Mouse (Mus musculus): ENCODE data around the gene Itga9.

Itga9 gene

DNA sequence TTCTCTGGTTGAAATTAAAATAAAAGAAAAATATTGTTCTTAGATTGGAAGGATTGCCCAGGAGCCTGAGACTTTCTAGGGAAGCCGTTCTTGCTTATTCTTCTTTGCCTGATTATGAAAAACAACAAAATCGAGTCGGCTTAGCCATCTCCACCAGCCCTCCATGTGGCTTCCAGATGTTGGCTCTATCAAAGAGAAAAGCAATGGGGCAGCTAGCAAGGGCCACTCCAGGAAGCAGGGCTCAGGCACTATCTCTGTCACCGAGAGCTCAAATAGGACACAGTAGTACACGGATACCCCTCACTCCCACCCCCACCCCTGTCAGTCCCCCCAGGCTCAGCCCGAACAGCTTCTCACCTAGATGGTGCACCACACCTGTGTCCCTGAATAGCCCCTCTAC, 168.2 kb downstream of the Itga9 start:
- DNase-seq (ENCODE audit: low spot score), result no peak

DNA sequence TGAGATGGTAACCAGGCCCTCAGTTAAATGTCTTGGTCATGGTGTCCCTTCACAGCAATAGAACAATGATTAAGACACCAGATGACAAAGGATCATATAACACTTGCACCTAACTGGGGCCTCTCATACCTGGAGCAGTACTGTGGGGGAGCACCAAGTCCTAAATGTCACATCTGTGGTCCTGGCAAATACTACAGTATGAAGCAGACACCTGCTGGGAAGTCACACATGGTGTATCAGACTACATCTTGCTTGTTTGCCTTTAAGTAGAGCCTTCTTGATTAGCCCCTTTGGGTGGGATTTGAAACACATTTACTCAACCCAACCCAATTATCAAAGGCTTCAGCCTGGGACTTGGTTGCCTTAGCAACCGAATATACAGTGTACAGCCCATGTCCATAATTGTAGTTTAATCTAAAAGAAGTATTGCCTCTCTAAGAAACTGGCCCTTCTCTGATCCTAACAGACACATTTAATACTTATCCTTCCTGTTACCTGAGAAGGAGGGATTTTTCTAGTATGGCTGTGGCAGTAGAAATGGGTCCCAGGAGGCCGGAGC, 170.5 kb downstream of the Itga9 start:
- DNase-seq (ENCODE audit: low spot score), result no peak

DNA sequence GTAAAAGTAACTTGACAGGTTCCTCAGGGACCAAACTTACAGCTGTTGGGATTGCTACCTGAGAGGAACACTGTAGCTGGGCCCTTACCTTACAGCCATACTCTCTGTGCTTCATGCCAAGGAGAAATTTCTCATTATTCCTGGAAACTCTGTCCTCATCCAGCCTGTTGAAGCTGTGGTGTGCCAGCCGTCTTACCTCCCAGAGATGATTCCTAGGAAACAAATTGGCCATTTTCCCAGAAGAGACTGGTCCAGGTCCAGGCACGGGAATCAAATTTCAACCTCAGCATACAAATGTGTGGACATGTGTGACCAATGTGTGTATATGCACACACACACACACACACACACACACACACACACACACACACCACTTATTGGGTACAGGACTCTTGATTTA, 172.1 kb downstream of the Itga9 start:
- DNase-seq (ENCODE audit: low spot score), result no peak

DNA sequence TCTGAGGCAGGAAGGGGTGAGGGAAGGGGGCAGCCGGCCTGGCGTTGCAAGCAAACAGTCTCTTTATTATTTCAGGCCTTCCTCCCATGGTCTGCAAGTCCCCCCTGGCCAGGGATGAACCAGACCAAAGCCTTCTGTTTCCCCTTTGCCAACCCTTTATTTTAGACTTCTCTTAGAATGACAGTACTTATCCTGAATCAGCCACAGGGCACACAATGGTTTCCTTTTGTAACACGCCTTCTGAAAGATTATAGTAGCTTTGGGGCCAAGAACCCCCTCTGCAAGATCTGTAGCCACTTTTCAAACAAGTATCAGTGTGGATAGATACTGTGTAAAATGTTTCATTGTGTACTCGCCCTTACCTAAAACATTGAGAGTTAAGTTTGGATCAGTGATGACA, 178.1 kb downstream of the Itga9 start:
- DNase-seq (ENCODE audit: low spot score), result no peak

DNA sequence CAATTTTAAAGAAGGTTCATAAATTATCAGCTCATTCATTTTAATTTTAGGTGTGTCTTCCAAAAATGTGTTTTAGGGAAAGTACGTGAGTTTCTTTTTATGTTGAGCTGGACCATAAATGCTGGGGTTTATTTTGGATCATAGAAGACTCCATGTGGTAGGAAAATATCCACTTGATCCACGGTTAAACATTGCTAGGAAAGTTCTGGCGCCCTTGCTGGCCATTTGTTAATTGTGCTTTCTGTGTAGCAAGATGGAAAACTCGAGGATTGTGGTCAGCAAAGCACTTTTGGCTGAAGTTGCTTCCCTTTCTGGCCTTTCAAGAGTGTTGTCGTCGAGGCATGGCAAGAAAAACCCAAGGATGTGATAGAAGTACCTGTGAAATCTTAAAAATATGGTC, 179.3 kb downstream of the Itga9 start:
- DNase-seq (ENCODE audit: low spot score), result no peak

DNA sequence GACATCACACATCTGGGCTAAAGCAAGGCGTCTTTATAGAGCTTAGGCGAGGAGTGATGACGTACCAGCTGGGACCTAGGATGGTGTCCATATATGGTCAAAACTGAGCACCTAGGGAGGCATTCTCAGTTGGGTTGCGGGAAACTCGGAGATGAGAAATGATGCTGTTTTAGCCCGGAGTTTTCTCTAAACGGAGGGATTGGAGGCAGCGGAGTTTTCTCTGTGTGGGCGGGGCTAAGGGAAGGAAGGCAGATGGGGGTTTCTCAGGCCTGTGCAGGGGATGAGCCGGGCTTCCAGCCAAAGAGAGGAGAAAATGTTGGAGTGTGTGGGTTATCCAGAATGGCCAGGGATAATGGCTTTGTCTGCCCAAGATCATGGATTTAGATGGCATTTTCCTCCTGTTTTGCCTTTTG, 182.4 kb downstream of the Itga9 start:
- peak; percentile 12 for DNase-seq (ENCODE audit: low spot score)

DNA sequence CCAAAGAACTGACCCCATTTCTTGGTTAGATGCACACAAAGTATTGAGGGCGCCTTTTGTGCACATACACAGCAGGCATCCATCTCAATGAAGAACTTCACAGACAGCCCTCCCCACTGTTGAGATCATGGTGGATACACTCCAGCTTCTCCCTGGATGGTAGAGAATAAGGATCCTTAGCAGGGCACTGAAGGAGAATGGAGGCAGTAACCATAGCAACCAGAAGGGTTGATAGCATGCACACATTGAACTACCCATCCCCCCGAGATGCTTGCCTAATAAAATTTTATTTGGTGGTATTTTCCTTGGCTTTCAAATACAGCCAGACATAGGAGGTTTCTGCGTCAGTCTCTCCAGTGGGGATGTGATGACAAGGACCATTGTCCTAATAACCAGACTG, 184.7 kb downstream of the Itga9 start:
- no peak for DNase-seq (ENCODE audit: low spot score)

DNA sequence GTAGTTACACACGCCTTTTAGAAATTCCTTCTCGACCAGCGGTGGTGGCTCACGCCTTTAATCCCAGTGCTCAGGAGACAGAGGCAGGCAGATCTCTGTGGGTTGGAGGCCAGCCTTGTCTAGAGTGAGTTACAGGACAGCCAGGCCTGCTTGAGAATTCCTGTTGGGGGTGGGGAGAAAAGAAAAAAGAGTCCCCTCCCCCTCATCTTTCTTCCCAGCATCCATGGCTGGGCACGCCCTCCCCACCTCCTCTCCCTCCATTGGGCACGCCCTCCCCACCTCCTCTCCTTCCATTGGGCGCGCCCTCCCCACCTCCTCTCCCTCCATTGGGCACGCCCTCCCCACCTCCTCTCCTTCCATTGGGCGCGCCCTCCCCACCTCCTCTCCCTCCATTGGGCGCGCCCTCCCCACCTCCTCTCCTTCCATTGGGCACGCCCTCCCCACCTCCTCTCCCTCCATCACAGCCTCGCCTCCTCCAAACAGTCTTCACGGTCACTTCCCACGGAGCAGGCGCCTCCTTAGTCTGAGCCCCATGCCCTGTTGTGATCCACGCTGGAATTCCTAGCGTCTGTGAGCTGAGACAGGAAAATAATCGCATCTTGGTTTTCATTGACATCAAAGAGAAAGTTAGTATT, 186.8 kb downstream of the Itga9 start:
- no peak for DNase-seq (ENCODE audit: low spot score)

DNA sequence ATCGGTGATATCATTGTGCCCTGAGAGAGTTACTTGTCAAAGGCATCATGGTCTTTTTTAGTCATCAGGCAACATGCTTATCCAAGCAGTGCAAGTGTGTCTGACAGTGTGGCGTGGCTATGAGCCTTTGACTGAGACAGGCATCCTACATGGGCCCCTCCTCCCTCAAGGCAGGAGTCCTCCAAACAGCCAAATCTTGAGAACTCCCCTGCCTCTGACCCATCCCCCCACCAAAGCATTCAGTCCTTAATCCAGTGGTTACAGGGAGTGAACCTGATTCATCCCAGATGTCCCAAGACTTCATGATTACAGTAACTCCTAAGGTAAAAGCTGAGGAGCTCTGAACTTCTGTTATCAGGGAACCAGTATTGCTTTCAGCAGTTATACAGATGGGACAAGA, 188.2 kb downstream of the Itga9 start:
- no peak for DNase-seq (ENCODE audit: low spot score)

DNA sequence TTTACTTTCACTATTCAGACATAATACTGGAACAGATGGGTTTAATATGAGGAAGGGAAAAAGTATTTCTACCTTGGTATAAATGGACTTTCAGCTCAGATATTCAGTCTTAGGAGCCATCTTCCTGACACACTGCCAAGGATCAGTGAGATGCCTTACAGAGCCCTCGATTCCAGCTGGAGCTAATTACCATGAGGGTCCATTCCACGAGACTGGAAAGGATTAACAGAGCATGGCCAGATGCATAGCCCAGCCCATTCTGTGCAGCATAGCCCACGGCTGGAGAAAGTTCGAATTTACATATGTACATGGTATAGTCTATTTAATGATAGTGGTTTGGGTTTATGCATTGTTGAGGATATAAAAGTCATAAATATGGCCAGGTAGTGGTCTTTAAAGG, 188.8 kb downstream of the Itga9 start:
- DNase-seq (ENCODE audit: low spot score), result no peak

DNA sequence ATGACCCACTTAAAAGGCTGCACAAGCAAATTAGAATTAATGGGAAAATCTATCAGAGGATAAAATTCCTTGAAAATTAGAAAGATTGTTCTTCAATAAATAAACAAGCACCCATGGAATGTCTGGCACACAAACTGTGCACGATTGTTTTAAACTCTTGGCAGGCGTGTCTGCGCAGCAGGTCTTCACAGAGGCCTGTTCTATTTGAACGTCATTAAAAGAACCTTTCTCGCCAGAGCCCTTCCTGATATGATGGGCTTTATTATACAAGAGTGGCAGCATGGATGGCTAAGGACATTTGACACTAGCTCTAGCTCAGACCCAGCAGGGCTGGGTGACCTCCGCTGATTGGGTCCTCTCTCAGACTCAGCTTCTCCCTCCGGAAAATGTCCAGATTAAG, 192.6 kb downstream of the Itga9 start:
- DNase-seq (ENCODE audit: low spot score), result no peak

DNA sequence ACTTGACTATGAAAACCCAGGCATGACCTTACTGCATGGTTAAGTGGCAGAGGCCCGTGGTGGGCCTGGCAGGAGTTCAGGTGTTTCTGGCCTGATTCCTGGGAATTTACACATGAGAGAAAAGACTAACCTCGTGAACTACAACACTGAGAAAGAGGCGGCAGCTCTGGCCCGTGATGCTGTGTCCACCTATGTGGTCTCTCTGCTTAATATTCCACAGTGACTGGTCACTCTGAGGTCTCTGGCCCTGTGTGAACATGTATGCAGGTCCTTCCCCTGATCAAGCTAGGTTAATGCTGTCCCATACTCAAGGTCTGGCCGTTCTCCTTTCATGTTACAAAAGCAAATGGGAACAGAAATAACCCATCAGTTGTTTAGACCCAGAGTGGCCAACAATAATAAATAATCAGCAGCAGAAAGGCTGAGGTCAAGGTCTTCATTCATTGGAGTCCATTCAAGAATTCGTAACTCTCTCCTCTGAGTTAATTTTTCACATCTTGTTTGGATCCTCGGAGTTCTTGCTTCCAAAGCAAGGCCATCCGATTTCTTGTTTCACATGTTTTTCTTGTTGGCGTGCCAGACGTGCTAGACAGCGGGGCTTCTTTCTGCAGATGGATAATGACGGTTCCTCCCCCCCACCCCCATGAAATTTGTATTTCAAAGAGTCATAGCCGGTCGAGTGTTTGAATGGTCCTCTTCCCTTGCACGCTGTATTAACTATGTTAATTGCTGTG, 194.9 kb downstream of the Itga9 start:
- no peak for DNase-seq (ENCODE audit: low spot score)

DNA sequence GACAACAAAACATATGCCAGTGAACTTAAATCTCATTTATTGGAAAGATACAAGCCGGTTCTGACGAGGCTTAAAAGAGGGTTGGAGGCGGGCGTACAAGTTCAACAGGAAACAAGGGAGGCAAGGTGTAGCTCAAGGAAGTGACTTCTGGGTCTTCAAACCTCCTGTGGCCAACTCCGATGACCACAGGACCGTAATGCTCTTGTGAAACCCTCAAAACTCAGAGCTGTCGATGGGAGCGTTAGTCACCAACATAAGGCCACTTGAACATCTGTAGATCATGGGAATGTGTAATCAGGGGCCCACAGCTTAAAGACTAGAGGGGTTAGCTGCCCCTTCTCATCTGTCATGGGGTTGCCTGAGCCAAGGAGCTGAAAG, 195.4 kb downstream of the Itga9 start:
- DNase-seq (ENCODE audit: low spot score), result no peak

DNA sequence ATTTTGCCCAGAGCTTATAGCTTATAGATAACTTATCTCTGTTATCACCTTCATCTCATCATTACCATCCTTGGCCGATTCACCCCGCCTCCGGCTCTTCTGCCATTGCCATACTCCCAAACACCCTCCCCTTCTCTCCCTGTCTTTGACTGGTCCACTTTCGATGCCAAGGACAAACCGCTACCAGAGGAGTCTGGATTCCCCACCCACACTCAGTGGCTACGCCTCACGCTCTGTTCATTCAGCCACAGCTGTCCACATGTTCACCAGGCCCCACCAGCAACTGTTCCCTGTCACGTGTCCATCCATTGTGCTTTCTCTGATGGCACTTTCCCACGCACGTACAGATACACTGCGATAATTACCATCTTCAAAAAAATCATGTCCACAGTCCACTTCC, 195.9 kb downstream of the Itga9 start:
- no peak for DNase-seq (ENCODE audit: low spot score)

DNA sequence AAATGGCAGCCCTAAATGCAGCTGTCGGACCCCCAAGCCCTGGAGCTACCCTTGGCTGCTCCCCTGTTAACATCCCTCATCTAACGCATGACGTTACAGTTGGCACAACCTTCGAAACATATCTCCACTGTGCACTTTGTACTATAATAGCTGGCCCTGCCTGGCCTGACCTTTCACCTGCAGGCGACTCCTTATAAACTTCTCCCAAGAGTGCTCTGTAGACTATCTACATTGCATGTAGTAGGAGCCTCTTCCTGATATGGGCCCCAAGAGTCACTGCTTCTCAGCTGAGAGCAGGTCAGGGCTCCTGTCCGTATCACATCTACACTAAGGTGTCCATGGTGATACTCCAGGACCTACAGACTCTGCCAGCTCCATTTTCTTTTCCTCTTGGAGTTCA, 199.2 kb downstream of the Itga9 start:
- DNase-seq (ENCODE audit: low spot score), result no peak

DNA sequence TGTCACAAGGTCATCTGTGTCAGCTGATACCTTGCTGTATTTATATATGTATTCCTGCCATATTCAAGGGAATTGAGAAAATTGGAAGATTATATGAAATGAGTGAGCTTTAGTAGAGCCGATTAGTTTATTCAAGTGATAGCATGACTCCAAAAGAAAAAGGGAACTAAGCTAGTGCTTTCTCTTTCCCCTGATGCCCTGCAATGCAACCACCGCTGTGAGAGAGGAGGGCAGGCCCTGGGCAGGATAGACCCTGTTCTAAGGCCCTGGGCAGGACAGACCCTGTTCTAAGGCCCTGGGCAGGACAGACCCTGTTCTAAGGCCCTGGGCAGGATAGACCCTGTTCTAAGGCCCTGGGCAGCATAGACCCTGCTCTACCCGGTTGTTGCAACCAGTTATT, 201.2 kb downstream of the Itga9 start:
- DNase-seq (ENCODE audit: low spot score), result no peak

DNA sequence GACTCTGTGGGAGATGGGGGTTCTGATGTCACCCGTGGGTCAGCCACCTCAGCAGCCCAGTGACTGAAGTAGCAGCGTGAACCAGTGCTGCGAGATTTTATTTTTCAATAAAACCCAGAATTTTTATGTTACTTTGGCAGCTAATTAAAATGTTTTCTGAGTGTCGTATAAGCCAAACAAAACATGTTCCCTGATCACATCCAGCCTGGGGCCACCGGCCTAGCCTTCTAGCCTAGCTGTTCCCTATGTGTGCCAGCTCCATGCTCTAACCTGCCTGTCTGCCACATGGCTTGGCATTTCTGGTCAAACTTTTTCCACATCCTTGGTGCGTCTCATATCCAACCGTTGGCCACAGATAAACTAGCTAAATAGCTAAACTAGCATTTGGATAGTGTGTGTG, 205.7 kb downstream of the Itga9 start:
- no peak for DNase-seq (ENCODE audit: low spot score)

DNA sequence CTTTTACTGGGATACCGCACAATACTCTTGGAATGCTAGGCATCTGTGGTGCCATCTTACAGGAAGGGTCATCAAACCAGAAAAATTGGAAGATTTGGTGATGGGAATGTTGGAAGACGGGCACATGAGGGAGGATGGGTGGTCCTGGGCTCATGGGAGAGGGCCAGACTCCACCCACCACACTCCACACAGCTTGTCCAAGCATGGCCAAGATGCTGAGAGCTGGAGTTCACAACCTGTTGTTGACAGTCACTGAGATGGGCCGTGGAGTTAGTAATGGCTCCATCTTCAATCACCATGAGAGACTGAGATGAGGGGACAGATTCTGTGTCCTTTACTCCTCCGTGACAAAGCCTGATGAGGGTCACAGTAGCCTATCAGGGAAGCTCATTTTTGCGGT, 207.0 kb downstream of the Itga9 start:
- no peak for DNase-seq (ENCODE audit: low spot score)

DNA sequence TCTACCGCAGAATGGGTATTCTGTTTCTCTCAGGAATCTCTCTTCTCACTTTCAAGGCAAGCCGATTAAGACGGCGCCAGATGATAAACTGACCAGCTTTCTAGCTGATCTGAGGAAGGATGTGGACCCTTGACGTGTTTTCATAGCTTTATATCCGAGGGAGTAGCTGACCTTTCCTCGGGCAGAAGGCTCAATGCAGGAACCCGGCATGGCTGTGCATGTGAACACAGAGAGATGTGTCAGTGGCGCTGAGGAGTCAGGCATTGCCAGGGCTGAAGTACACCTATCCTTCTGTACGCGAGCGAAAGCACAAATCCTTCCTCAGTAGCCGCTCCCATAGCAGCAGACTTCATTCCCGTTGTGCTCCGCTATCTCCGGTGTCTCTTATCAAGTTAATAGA, 207.6 kb downstream of the Itga9 start:
- no peak for DNase-seq (ENCODE audit: low spot score)

DNA sequence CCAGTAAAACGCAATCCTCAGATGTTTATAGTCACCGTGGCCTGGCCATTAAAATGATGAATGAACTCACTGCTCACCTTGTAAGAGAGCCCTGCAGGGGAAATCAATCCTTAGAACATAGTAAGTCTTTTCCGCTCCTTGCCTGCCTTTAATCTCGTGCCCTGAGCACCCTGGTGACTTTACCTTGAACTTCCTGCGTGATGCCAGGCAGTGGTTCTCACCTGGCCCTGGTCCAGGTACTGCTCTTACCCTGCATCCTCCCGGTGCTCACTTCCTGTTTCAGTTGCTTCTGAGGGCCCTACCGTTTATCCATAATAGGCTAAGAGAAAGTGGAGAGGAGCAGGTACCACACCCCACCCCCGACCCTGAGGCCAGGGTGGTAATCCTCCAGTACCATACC, 208.0 kb downstream of the Itga9 start:
- DNase-seq (ENCODE audit: low spot score), result no peak

DNA sequence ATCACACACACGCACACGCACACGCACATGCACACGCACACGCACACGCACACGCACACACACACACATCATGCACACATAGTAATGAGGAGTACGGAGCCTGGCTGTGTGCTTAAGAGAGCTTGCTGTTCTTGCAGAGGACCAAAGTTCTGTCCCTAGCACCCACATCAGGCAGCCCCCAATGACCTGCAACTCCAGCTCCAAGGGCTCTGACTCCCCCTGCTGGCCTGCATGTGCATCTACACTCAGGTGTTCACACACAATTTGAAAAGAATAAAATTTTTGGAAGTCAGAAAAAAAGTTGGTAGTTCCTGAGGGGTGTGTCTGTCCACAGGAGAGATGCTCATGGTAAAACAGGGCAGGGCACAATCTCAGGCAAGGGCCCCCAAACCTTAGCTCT, 209.1 kb downstream of the Itga9 start:
- no peak for DNase-seq (ENCODE audit: low spot score)

DNA sequence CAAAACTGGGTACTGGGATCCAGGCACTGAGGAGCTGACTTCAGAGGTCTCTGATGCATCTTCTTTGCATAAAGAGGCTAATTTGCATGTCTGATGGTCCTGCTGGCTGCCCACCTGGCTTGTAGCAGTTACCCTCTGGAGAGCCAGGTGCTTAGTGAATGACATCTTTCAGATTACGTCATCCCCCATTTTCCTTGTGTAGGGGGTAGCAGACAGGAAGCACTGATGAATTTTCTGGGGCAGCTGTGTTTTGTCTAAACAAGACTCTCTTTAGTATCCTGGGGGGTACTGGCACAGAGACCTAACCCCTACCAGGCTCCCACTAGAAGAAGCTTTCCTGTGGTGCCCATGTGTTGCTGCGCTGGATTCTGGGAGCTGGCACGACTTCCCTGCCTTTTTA, 212.0 kb downstream of the Itga9 start:
- no peak for DNase-seq (ENCODE audit: low spot score)

DNA sequence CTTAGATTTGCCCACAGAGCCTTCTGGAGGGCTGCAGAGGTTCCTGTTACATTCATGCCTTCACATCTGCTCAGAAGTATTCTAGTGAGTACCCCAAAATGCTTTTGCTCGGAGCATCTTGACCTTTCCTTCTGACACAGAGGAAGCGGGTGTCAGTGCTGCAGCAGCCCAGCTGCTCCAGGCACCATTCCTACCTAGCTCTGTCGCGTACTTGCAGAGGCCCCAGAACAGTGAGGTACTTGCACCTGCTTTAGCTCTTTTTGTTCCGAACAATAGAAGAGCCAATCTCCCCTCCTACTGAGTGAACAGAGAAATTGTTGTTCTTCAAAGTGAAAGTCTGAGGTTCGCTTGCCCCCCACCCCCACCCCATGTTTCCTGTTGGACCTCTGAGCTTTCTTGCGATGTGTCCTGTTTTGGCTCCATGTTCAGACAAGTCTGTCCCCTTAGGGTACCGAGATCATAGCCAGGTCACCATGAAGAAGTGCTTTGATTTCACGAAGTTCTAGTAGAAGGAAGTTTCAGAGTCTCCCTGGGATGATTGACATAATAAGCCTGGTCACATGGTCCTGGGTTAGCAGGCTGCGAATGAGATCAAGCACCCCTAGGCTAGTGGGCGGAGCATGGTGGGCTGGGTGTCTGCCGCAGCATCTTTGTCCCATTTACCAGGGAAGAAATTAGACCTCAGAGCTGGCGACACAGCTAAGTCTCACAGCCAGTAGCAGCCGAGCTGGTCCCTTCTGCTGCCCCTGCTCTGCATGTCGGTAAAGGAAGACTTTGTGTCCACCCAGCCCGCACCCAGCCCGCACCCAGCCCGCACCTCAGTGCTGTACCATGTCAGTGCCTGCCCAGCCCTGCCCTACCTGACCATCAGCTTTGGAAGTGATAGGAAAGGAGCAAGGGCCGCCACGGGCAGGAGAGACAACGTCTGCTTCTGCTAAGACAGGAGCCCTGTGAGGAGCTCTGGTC, 215.0 kb downstream of the Itga9 start:
- no peak for DNase-seq (ENCODE audit: low spot score)

Measured in left cerebral cortex, adult 11 months (tissue).